Comparison of ENCODE assay signal across 9 mouse cellular contexts in the genomic region with DNA sequence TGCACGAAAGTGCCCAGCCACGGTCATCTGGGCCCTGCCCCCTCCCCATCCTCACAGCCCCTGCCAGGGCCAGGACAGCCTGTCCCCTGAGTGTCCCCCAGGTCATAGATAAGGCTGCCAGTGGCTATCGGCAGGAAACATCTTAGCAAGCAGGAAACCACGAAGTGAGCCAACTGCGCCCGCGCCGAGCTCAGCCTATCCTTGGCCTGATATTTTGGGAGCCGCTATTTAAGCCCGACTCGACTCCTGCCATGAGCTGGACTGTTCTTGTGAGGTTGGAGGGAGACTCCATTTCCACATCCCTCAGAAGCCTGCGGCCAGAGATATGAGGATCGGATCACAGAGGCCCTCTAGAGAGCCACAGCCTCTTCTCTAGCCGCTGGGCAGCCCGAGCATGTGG. TPM values are rescaled to one million over a fixed set of nuclear protein-coding genes. Genes with fewer than 3 reads are reported as not detected.
A peak's percentile ranks its signal among the peaks of the same experiment; 100 is the strongest.
DNase-seq lines count a peak whose midpoint lies in the region; ATAC-seq and TF ChIP-seq lines count a peak whose summit lies in the region.
"Had no signal": no experiment of that assay in that cellular context is flagged by ENCODE, and none has a peak within 500 bp of the region (broad histone marks: within the 10 kb centered on the region; RNA-seq: fewer than 3 reads in every experiment).

No protein-coding gene starts in this region.

- H3K36me3 ChIP-seq in limb, embryonic 14.5 days (ENCODE audit: control insufficient read depth, insufficient read depth, low read length) = no peaks in the 10 kb centered on the region

- WGBS in limb, embryonic 14.5 days = 85% methylated on average over 15 of the region's 15 CpGs

- H3K27me3 ChIP-seq in limb, embryonic 14.5 days (ENCODE audit: control insufficient read depth, insufficient read depth, low read length) = no peaks in the 10 kb centered on the region

- intact Hi-C loops in heart, postnatal 10 days (cut with DNase I) = loop anchor here (1.0 to 2.0 kb wide), 2 partner anchors 27 to 52 kb away; no protein-coding TSS in a partner anchor

- ATAC-seq in limb, embryonic 14.5 days (ENCODE audit: low FRiP score, low read depth) = no peak
- ATAC-seq in monocyte, adult 5-6 weeks (replicated peaks; ENCODE audit: insufficient number of reproducible peaks, low FRiP score, low TSS enrichment, poor library complexity, severe bottlenecking) = peak; percentile 79
- no peak for ATAC-seq in inflammation-experienced regulatory T-cells, adult 6 months

- H3K27ac ChIP-seq in limb, embryonic 14.5 days (replicated peaks; ENCODE audit: low read depth, low read length) = 0 out of 2 replicates have a peak overlapping the region, but pooled peaks have one; percentile 19

- H3K9ac ChIP-seq in limb, embryonic 14.5 days (ENCODE audit: low read depth, low read length, severe bottlenecking) = no peak overlapping the region

- TF ChIP-seq POLR2A in limb, embryonic 14.5 days (IDR thresholded peaks at IDR 0.05; ENCODE audit: borderline replicate concordance, extremely low read depth, insufficient read depth, insufficient read length) = no peak

- no peak overlapping the region for H3K4me3 ChIP-seq in limb, embryonic 14.5 days (replicated peaks; ENCODE audit: low read length)

- no peak overlapping the region for H3K4me2 ChIP-seq in limb, embryonic 14.5 days (replicated peaks; ENCODE audit: low read depth, low read length, severe bottlenecking)

- H3K9me3 ChIP-seq in limb, embryonic 14.5 days (ENCODE audit: control insufficient read depth, low read length) = no peaks in the 10 kb centered on the region

- H3K4me1 ChIP-seq in limb, embryonic 14.5 days (ENCODE audit: control insufficient read depth, insufficient read depth, low read length) = no peaks in the 10 kb centered on the region

- peak; percentile 28 for DNase-seq in ovary, postnatal 36 days (ENCODE audit: low spot score)
- DNase-seq in ovary, postnatal 14 days (ENCODE audit: low spot score) = no peak
- peak; percentile 31 for DNase-seq in embryo, embryonic 10.5 days (ENCODE audit: low spot score)
- peak; percentile 87 to 89 for DNase-seq in heart, postnatal 10 days
- DNase-seq in limb, embryonic 14.5 days (ENCODE audit: low spot score) = peak; percentile 8
- no peak for DNase-seq in cerebellum, adult 11-12 months

RNA-seq across cellular contexts. Expression of a gene that starts 28.5 kb away (rescaled TPM):
- 10 to 100 TPM; 62.3 to 66.6 TPM for total RNA-seq in heart, postnatal 10 days (2021)
- 111 and 127 TPM in 2 replicates for polyA plus RNA-seq in limb, embryonic 14.5 days (2012; rRNA removed)
- polyA plus RNA-seq in limb, embryonic 14.5 days (2014; fragmentation: Nextera tagmentation; extraction: Ambion mirVana) = 98.8 and 99.2 TPM in 2 replicates
- total RNA-seq in monocyte, adult 5-6 weeks (2017) = 59.3 to 86.9 TPM (median 76.3 TPM) in 3 replicates
- polyA plus RNA-seq in inflammation-experienced regulatory T-cells, adult 6 months (2017; shearing (Covaris generic)) = 100 to 1,000 TPM; 113 to 130 (median 120) TPM

RNA-seq across cellular contexts. Expression of a gene that starts 36.7 kb away (rescaled TPM):
- 10 to 100 TPM; 15.9 to 19.4 TPM for total RNA-seq in heart, postnatal 10 days (2021)
- polyA plus RNA-seq in limb, embryonic 14.5 days (2012; rRNA removed) = 9.8 and 30.0 TPM in 2 replicates
- polyA plus RNA-seq in limb, embryonic 14.5 days (2014; fragmentation: Nextera tagmentation; extraction: Ambion mirVana) = 26.2 and 28.3 TPM in 2 replicates
- total RNA-seq in monocyte, adult 5-6 weeks (2017) = 1.5 to 3.3 TPM (median 3.1 TPM) in 3 replicates
- polyA plus RNA-seq in inflammation-experienced regulatory T-cells, adult 6 months (2017; shearing (Covaris generic)) = 100 to 1,000 TPM in 1 of 3 experiments, 10 to 100 TPM in 2; 20.4 to 115 (median 45.5) TPM

RNA-seq across cellular contexts. Expression of a gene that starts 48.8 kb away (rescaled TPM):
- 10 to 100 TPM; 24.9 to 27.5 TPM for total RNA-seq in heart, postnatal 10 days (2021)
- 52.9 and 56.4 TPM in 2 replicates for polyA plus RNA-seq in limb, embryonic 14.5 days (2012; rRNA removed)
- 57.4 and 58.9 TPM in 2 replicates for polyA plus RNA-seq in limb, embryonic 14.5 days (2014; fragmentation: Nextera tagmentation; extraction: Ambion mirVana)
- 105 to 143 TPM (median 135 TPM) in 3 replicates for total RNA-seq in monocyte, adult 5-6 weeks (2017)
- 100 to 1,000 TPM in 2 of 3 experiments, 10 to 100 TPM in 1; 94.4 to 119 (median 103) TPM for polyA plus RNA-seq in inflammation-experienced regulatory T-cells, adult 6 months (2017; shearing (Covaris generic))

RNA-seq across cellular contexts. Expression of a gene that starts 50.5 kb away (rescaled TPM):
- total RNA-seq in heart, postnatal 10 days (2021) = 10 to 100 TPM; 69.7 to 82.8 TPM
- polyA plus RNA-seq in limb, embryonic 14.5 days (2012; rRNA removed) = 36.7 and 50.7 TPM in 2 replicates
- 20.1 and 21.6 TPM in 2 replicates for polyA plus RNA-seq in limb, embryonic 14.5 days (2014; fragmentation: Nextera tagmentation; extraction: Ambion mirVana)
- 183 to 225 TPM (median 194 TPM) in 3 replicates for total RNA-seq in monocyte, adult 5-6 weeks (2017)
- 10 to 100 TPM; 21.0 to 28.1 (median 24.3) TPM for polyA plus RNA-seq in inflammation-experienced regulatory T-cells, adult 6 months (2017; shearing (Covaris generic))

RNA-seq across cellular contexts. Expression of a gene that starts 54.9 kb away (rescaled TPM):
- total RNA-seq in heart, postnatal 10 days (2021) = not detected
- not detected in 2 replicates for polyA plus RNA-seq in limb, embryonic 14.5 days (2012; rRNA removed)
- not detected in 2 replicates for polyA plus RNA-seq in limb, embryonic 14.5 days (2014; fragmentation: Nextera tagmentation; extraction: Ambion mirVana)
- total RNA-seq in monocyte, adult 5-6 weeks (2017) = not detected in 3 replicates
- polyA plus RNA-seq in inflammation-experienced regulatory T-cells, adult 6 months (2017; shearing (Covaris generic)) = not detected
- polyA plus RNA-seq: neural tube, embryonic 14.5 days had no signal

Comparison
In these comparisons a context has a peak if more than half of its experiments do, and no peak if none do; other contexts are left out.
1. DNase-seq: peak in ovary, postnatal 36 days (single experiment), embryo, embryonic 10.5 days (single experiment), heart, postnatal 10 days (2 of 2) and limb, embryonic 14.5 days (single experiment); none in ovary, postnatal 14 days (single experiment) and cerebellum, adult 11-12 months (single experiment).